Mouse (Mus musculus): ENCODE data around the gene Ccnl1. TPM values are rescaled to one million over a fixed set of nuclear protein-coding genes. Genes with fewer than 3 reads are reported as not detected.

The Ccnl1 gene
- polyA plus RNA-seq, 1 experiment: 64.3 TPM

GRCm38 (mm10) chr3:65930636-65931035 is 27.4 kb downstream of the Ccnl1 start:
- Histone ChIP-seq H3K36me3 (ENCODE audit: control insufficient read depth, insufficient read depth, low read length) (no peaks in the 10 kb centered on the region), H3K27me3 (ENCODE audit: control insufficient read depth, insufficient read depth, low read length) (no peaks in the 10 kb centered on the region), H3K27ac (ENCODE audit: insufficient read depth, low read depth, low read length) (no peak overlapping the region), H3K4me3 (ENCODE audit: low read depth, low read length) (no peak overlapping the region), H3K4me1 (ENCODE audit: control insufficient read depth, insufficient read depth, insufficient read length, low read length) (peaks cover 15% of the 10 kb centered on the region)
- 53% methylated on average over 8 of the region's 8 CpGs for WGBS
- TF ChIP-seq CTCF (IDR thresholded peaks at IDR 0.05; ENCODE audit: extremely low read depth, insufficient read length, insufficient replicate concordance, low read depth, low read length): no peak
- TF ChIP-seq POLR2A (IDR thresholded peaks at IDR 0.05; ENCODE audit: low read depth, low read length): no peak

DNA sequence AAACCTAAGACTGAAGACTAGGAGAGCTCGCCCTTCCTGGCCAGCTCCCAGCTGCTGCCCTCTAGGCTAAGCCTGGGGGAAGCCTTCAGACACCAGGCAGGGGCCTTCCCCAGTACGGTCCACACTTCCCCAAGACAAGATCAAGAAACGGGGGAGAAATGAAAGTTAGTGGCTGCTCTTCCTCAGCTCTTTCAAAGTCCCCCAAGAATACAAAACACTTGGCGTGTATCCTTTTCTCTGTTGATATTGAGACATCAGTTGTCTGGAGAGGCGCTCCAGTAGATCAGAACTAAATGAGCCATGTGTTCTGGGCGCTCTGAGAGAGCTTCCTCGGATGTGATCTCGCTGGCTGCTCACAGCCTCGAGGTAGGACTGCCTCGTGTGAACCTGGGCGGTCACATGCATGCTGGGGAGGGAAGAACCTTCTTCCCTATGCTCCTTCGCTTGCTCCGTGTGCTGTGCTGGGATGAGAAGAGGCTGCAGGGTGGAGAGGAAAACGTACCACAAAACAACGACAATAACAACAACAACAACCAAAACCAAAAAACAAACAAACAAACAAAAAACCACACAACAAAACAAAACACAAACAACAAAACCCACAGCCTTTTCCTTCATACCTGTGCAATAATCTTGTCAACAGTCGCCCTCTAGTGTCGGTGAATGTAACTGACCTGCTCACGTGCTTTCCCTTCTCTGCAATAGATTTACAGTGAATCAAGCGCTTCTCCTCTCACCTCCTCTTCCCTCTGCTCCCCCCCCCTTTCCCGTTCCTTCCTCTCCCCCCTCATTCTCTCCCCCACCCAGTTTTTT is 28.0 kb downstream of the Ccnl1 start:
- WGBS: 20% methylated on average over 20 of the region's 20 CpGs

DNA sequence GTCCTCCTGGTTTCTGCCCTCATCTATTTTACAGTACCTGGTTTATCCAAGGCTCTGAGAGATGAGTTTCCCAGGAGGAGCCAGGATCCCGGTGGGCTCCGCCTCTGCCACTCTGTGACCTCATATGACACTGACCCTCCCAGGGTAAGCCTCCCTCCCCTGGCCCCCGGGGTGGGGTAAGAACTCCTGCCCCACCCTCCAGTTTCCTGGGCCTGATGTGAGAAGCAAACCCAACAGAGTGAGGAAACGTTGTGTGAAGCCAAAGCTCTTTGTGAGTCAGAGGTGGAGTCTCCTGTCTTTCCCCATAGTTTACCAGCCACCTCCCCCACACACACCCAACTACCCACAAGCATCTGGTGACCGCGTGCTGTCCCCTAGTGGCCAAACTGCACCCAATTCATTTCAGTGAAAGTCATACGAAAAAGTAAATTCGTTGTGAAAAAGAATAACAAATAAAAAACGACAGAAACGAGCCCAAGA is 28.7 kb downstream of the Ccnl1 start:
- Histone ChIP-seq H3K4me1 (ENCODE audit: control insufficient read depth, insufficient read depth, insufficient read length, low read length) (peaks cover 15% of the 10 kb centered on the region), H3K36me3 (ENCODE audit: control insufficient read depth, insufficient read depth, low read length) (no peaks in the 10 kb centered on the region), H3K27ac (ENCODE audit: insufficient read depth, low read depth, low read length) (no peak overlapping the region), H3K4me3 (ENCODE audit: low read depth, low read length) (peak overlapping the region; percentile 42), H3K27me3 (ENCODE audit: control insufficient read depth, insufficient read depth, low read length) (no peaks in the 10 kb centered on the region)
- TF ChIP-seq POLR2A (IDR thresholded peaks at IDR 0.05; ENCODE audit: low read depth, low read length) (no peak; the same call in 1 of the 2 replicates), CTCF (IDR thresholded peaks at IDR 0.05; ENCODE audit: extremely low read depth, insufficient read length, insufficient replicate concordance, low read depth, low read length) (peak; percentile 86; the same call in 1 of the 2 replicates)
- 5% methylated on average over 10 of the region's 10 CpGs for WGBS

More for the DNA sequence above, 28.0 kb downstream of the Ccnl1 start:
- Histone ChIP-seq H3K36me3 (ENCODE audit: control insufficient read depth, insufficient read depth, low read length) (no peaks in the 10 kb centered on the region), H3K27ac (ENCODE audit: insufficient read depth, low read depth, low read length) (no peak overlapping the region), H3K4me1 (ENCODE audit: control insufficient read depth, insufficient read depth, insufficient read length, low read length) (peaks cover 15% of the 10 kb centered on the region), H3K27me3 (ENCODE audit: control insufficient read depth, insufficient read depth, low read length) (no peaks in the 10 kb centered on the region), H3K4me3 (ENCODE audit: low read depth, low read length) (peak overlapping the region; percentile 30)
- TF ChIP-seq POLR2A (IDR thresholded peaks at IDR 0.05; ENCODE audit: low read depth, low read length) (no peak; the same call in 1 of the 2 replicates), CTCF (IDR thresholded peaks at IDR 0.05; ENCODE audit: extremely low read depth, insufficient read length, insufficient replicate concordance, low read depth, low read length) (peak; percentile 3; the same call in 1 of the 2 replicates)

DNA sequence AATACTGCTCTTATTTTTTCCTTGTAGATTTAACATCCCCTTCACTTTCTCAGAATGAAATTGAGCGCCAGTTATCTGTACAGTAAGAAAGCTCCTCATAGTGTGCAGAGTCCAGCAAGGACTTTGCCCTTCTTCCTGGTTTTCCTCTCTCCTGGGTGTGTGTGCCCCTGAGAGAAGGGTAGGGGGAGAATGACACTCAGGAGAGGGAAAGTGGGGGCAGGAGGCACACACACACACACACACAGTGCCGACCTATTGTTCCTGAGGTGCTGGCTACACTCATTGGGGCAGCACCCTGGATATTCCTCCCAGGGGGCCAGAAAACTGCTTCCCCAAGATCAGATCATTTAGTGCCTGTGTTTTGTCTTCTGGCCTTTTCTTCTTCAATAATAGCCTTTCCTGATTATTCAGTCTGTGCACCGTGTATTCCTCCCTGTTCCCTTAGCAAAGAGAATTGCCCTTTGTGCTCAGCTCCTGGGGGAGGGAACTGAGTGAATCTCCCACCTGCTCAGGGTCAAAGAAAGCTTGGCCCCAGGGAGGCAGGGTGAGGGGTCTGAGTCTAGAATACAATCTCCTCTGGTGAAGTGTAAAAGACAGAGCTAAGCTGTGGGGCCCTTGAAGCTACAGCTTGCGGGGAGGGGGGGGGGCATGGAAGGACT is 29.3 kb downstream of the Ccnl1 start:
- H3K27me3 ChIP-seq (ENCODE audit: control insufficient read depth, insufficient read depth, low read length): no peaks in the 10 kb centered on the region
- H3K36me3 ChIP-seq (ENCODE audit: control insufficient read depth, insufficient read depth, low read length): no peaks in the 10 kb centered on the region
- TF ChIP-seq CTCF (IDR thresholded peaks at IDR 0.05; ENCODE audit: extremely low read depth, insufficient read length, insufficient replicate concordance, low read depth, low read length) (no peak), POLR2A (IDR thresholded peaks at IDR 0.05; ENCODE audit: low read depth, low read length) (no peak)
- H3K27ac ChIP-seq (ENCODE audit: insufficient read depth, low read depth, low read length): no peak overlapping the region
- 43% methylated on average over 4 of the region's 4 CpGs for whole genome bisulfite sequencing
- H3K4me3 ChIP-seq (ENCODE audit: low read depth, low read length): peak overlapping the region; percentile 42; the same call in 1 of the 2 replicates
- H3K4me1 ChIP-seq (ENCODE audit: control insufficient read depth, insufficient read depth, insufficient read length, low read length): peaks cover 15% of the 10 kb centered on the region

DNA sequence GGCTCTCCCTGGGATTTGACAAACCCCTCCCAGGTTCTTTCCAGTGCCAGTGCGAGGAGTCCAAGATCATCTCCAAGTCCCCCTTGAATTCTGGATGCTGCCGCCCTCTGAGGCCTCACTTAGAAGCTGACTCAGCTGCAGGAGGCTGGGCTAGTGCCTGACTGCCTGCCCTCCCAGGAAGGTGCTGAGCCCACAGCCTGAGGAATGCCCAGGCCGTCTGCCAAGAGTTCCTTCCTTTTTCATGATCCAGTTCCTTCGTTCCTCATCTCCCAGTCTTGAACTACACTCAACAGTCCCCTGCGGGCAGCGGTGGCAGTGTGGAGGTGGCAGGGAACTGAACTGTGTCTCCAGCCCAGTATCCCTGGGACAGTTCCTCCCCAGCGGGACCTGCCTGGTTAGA is 30.4 kb downstream of the Ccnl1 start:
- H3K27ac ChIP-seq (ENCODE audit: insufficient read depth, low read depth, low read length): no peak overlapping the region
- no peak for TF ChIP-seq POLR2A (IDR thresholded peaks at IDR 0.05; ENCODE audit: low read depth, low read length)
- TF ChIP-seq CTCF (IDR thresholded peaks at IDR 0.05; ENCODE audit: extremely low read depth, insufficient read length, insufficient replicate concordance, low read depth, low read length): no peak
- H3K36me3 ChIP-seq (ENCODE audit: control insufficient read depth, insufficient read depth, low read length): no peaks in the 10 kb centered on the region
- 53% methylated on average over 7 of the region's 7 CpGs for WGBS
- H3K4me3 ChIP-seq (ENCODE audit: low read depth, low read length): no peak overlapping the region
- H3K4me1 ChIP-seq (ENCODE audit: control insufficient read depth, insufficient read depth, insufficient read length, low read length): peaks cover 15% of the 10 kb centered on the region
- H3K27me3 ChIP-seq (ENCODE audit: control insufficient read depth, insufficient read depth, low read length): no peaks in the 10 kb centered on the region

DNA sequence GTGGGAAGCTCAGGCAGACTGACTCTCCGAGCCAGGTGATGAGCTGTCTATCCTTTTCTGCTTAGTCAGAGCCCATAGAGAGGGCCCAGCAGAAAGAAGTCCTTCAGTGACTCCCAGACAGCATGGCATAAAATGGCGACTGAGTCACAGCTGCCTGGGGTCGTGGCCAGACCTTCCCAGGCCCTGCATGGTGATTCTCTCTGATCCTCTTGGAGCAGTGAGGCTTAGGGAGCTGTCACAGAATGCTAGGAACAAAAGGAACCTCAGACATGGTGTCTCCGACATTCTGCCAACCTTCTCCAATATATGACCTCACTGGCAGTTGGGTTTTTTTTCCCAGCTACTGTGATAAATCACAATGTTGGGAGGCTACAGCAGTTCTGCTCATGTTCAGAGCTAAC is 30.9 kb downstream of the Ccnl1 start:
- H3K4me1 ChIP-seq (ENCODE audit: control insufficient read depth, insufficient read depth, insufficient read length, low read length): peaks cover 17% of the 10 kb centered on the region
- no peaks in the 10 kb centered on the region for H3K27me3 ChIP-seq (ENCODE audit: control insufficient read depth, insufficient read depth, low read length)
- no peak for TF ChIP-seq POLR2A (IDR thresholded peaks at IDR 0.05; ENCODE audit: low read depth, low read length)
- no peak for TF ChIP-seq CTCF (IDR thresholded peaks at IDR 0.05; ENCODE audit: extremely low read depth, insufficient read length, insufficient replicate concordance, low read depth, low read length)
- no peak overlapping the region for H3K4me3 ChIP-seq (ENCODE audit: low read depth, low read length)
- no peak overlapping the region for H3K27ac ChIP-seq (ENCODE audit: insufficient read depth, low read depth, low read length)
- WGBS: 88% methylated on average over 4 of the region's 4 CpGs
- no peaks in the 10 kb centered on the region for H3K36me3 ChIP-seq (ENCODE audit: control insufficient read depth, insufficient read depth, low read length)

- Histone ChIP-seq H3K4me3 (ENCODE audit: low read depth, low read length) (no peak overlapping the region), H3K27ac (ENCODE audit: insufficient read depth, low read depth, low read length) (no peak overlapping the region), H3K4me1 (ENCODE audit: control insufficient read depth, insufficient read depth, insufficient read length, low read length) (peaks cover 17% of the 10 kb centered on the region), H3K27me3 (ENCODE audit: control insufficient read depth, insufficient read depth, low read length) (no peaks in the 10 kb centered on the region), H3K36me3 (ENCODE audit: control insufficient read depth, insufficient read depth, low read length) (no peaks in the 10 kb centered on the region)
- TF ChIP-seq POLR2A (IDR thresholded peaks at IDR 0.05; ENCODE audit: low read depth, low read length) (no peak), CTCF (IDR thresholded peaks at IDR 0.05; ENCODE audit: extremely low read depth, insufficient read length, insufficient replicate concordance, low read depth, low read length) (no peak)
- WGBS: 90% methylated on average over 5 of the region's 5 CpGs
These were observed 31.6 kb downstream of the Ccnl1 start for GRCm38 (mm10) chr3:65926426-65926825.

Measured in small intestine, adult 2 months (tissue).